Mouse (Mus musculus): ENCODE data around the gene Etnppl.

- TF ChIP-seq CTCF (IDR thresholded peaks at IDR 0.05; ENCODE audit: borderline replicate concordance, extremely low read depth, insufficient read depth, insufficient read length) (no peak), POLR2A (IDR thresholded peaks at IDR 0.05; ENCODE audit: borderline replicate concordance, extremely low read depth, insufficient read depth, insufficient read length, poor library complexity, severe bottlenecking) (no peak)
Observed at GRCm38 (mm10) chr3:130568331-130569095, 48.7 kb upstream of the Etnppl start.
